Mouse (Mus musculus): ENCODE measurements around the gene Dhx35. TPM values are rescaled to one million over a fixed set of nuclear protein-coding genes. Genes with fewer than 3 reads are reported as not detected.

Gene Dhx35
- polyA plus RNA-seq, 1 experiment from 2014 or later = 13.2 TPM

- Histone ChIP-seq H3K9me3 (ENCODE audit: control insufficient read depth, low read length) (no peaks in the 10 kb centered on the region), H3K9ac (no peak overlapping the region), H3K36me3 (replicated peaks; ENCODE audit: control insufficient read depth, insufficient read depth) (peaks cover 15% of the 10 kb centered on the region), H3K27me3 (ENCODE audit: control insufficient read depth, insufficient read depth, low read length) (no peaks in the 10 kb centered on the region), H3K4me2 (replicated peaks) (no peak overlapping the region), H3K4me3 (replicated peaks; ENCODE audit: low read length) (no peak overlapping the region), H3K4me1 (replicated peaks; ENCODE audit: control insufficient read depth, insufficient read depth, low read length) (no peaks in the 10 kb centered on the region), H3K27ac (no peak overlapping the region)
- ATAC-seq (ENCODE audit: low FRiP score) (no peak), DNase-seq (ENCODE audit: low spot score) (no peak)
- 84% methylated on average over 2 of the region's 2 CpGs for WGBS
Measured at GRCm38 (mm10) chr2:158861115-158861514, 66.5 kb downstream of the Dhx35 start.

DNA sequence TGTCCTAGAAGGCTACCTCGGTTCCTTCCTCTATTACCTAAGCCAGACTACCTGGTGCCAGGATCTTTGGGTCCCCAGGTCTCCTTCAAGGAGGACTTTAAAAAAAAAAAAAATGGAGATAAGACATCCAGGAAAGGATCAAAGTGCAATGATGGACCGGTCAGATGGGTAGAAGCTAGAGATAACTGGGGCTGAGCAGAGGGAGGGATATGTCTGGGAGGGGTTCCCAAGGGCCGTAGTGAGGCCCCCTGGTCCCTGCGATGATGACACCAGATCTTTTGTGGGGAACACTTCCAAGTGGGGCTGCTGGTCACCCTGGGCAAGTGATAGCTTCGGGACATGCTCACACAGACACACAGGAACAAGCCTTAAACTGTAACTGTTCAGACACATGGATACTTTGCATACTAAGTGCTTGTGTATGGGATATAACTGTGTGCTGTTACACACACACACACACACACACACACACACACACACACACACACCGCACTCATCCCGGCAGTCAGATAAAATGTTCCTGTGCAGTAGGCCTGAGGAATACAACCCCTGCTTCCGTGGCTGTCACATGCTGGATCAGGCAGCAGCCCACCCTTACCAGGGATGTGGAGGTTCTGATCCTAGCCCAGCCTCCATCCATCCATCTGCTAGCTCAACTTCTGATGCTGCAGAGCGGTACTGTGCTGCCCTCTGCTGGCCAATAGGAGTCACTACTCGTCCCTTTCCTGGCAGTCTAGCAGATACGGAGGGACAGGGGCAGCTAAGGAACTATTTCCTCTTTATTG, 68.9 kb downstream of the Dhx35 start:
- Histone ChIP-seq H3K9me3 (ENCODE audit: control insufficient read depth, low read length) (no peaks in the 10 kb centered on the region), H3K36me3 (replicated peaks; ENCODE audit: control insufficient read depth, insufficient read depth) (no peaks in the 10 kb centered on the region), H3K4me1 (replicated peaks; ENCODE audit: control insufficient read depth, insufficient read depth, low read length) (no peaks in the 10 kb centered on the region), H3K4me3 (replicated peaks; ENCODE audit: low read length) (no peak overlapping the region), H3K27me3 (ENCODE audit: control insufficient read depth, insufficient read depth, low read length) (no peaks in the 10 kb centered on the region; the same call in 1 of the 2 replicates), H3K4me2 (replicated peaks) (no peak overlapping the region), H3K27ac (no peak overlapping the region), H3K9ac (no peak overlapping the region)
- DNase-seq (ENCODE audit: low spot score) (peak; percentile 90), ATAC-seq (ENCODE audit: low FRiP score) (peak; percentile 47; the same call in 1 of the 2 replicates)
- 56% methylated on average over 11 of the region's 11 CpGs for WGBS

GRCm38 (mm10) chr2:158864126-158864458, 69.5 kb downstream of the Dhx35 start:
- peak; percentile 25; the same call in 1 of the 2 replicates for ATAC-seq (ENCODE audit: low FRiP score)
- Histone ChIP-seq H3K27ac (no peak overlapping the region), H3K4me1 (replicated peaks; ENCODE audit: control insufficient read depth, insufficient read depth, low read length) (no peaks in the 10 kb centered on the region), H3K9ac (no peak overlapping the region), H3K36me3 (replicated peaks; ENCODE audit: control insufficient read depth, insufficient read depth) (no peaks in the 10 kb centered on the region), H3K9me3 (ENCODE audit: control insufficient read depth, low read length) (no peaks in the 10 kb centered on the region), H3K4me2 (replicated peaks) (no peak overlapping the region), H3K27me3 (ENCODE audit: control insufficient read depth, insufficient read depth, low read length) (no peaks in the 10 kb centered on the region; the same call in 1 of the 2 replicates), H3K4me3 (replicated peaks; ENCODE audit: low read length) (no peak overlapping the region)
- DNase-seq (ENCODE audit: low spot score) = no peak
- WGBS = 80% methylated on average over 4 of the region's 4 CpGs

- H3K4me2 ChIP-seq (replicated peaks) = no peak overlapping the region
Measured at GRCm38 (mm10) chr2:158865358-158865757, 70.8 kb downstream of the Dhx35 start.

GRCm38 (mm10) chr2:158886571-158886970, 92.0 kb downstream of the Dhx35 start:
- no peak for DNase-seq (ENCODE audit: low spot score)
- Histone ChIP-seq H3K4me2 (replicated peaks) (no peak overlapping the region), H3K36me3 (replicated peaks; ENCODE audit: control insufficient read depth, insufficient read depth) (no peaks in the 10 kb centered on the region), H3K4me3 (replicated peaks; ENCODE audit: low read length) (no peak overlapping the region), H3K9ac (no peak overlapping the region), H3K9me3 (ENCODE audit: control insufficient read depth, low read length) (no peaks in the 10 kb centered on the region), H3K27me3 (ENCODE audit: control insufficient read depth, insufficient read depth, low read length) (no peaks in the 10 kb centered on the region), H3K27ac (no peak overlapping the region), H3K4me1 (replicated peaks; ENCODE audit: control insufficient read depth, insufficient read depth, low read length) (no peaks in the 10 kb centered on the region)
- no peak for ATAC-seq (ENCODE audit: low FRiP score)
- WGBS = 61% methylated on average over 6 of the region's 6 CpGs

More at GRCm38 (mm10) chr2:158865358-158865757, 70.8 kb downstream of the Dhx35 start:
- no peak; the same call in 1 of the 2 replicates for ATAC-seq (ENCODE audit: low FRiP score)
- H3K9ac ChIP-seq = no peak overlapping the region
- no peaks in the 10 kb centered on the region for H3K36me3 ChIP-seq (replicated peaks; ENCODE audit: control insufficient read depth, insufficient read depth)
- no peaks in the 10 kb centered on the region for H3K9me3 ChIP-seq (ENCODE audit: control insufficient read depth, low read length)
- no peaks in the 10 kb centered on the region; the same call in 1 of the 2 replicates for H3K4me1 ChIP-seq (replicated peaks; ENCODE audit: control insufficient read depth, insufficient read depth, low read length)
- H3K27ac ChIP-seq = no peak overlapping the region
- 27% methylated on average over 10 of the region's 10 CpGs for WGBS
- H3K4me3 ChIP-seq (replicated peaks; ENCODE audit: low read length) = no peak overlapping the region
- H3K27me3 ChIP-seq (ENCODE audit: control insufficient read depth, insufficient read depth, low read length) = no peaks in the 10 kb centered on the region; the same call in 1 of the 2 replicates
- peak; percentile 89 for DNase-seq (ENCODE audit: low spot score)

DNA sequence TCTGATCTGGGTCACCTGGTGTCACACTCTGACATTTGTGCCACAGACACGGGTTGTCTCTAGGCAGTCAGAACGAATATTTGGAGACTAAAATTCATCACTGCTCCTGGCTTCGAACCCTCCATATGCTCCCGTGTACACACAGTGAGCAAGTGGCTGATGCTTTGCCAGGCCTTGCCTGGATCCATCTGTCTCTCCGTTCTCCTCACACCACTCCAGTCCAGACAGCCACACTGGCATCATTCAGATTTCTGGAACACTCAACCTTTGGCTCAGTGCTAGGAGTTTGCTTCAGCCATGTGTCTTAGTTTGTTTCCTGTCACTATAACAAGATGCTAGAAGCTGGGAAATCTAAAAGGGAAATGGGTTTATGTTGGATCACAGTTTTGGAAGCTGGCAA, 93.9 kb downstream of the Dhx35 start:
- Histone ChIP-seq H3K27me3 (ENCODE audit: control insufficient read depth, insufficient read depth, low read length) (no peaks in the 10 kb centered on the region), H3K27ac (no peak overlapping the region), H3K9me3 (ENCODE audit: control insufficient read depth, low read length) (no peaks in the 10 kb centered on the region), H3K9ac (no peak overlapping the region), H3K4me3 (replicated peaks; ENCODE audit: low read length) (no peak overlapping the region), H3K4me2 (replicated peaks) (no peak overlapping the region), H3K4me1 (replicated peaks; ENCODE audit: control insufficient read depth, insufficient read depth, low read length) (no peaks in the 10 kb centered on the region), H3K36me3 (replicated peaks; ENCODE audit: control insufficient read depth, insufficient read depth) (no peaks in the 10 kb centered on the region)
- no peak for ATAC-seq (ENCODE audit: low FRiP score)
- DNase-seq (ENCODE audit: low spot score) = no peak
- WGBS = 90% methylated on average over 5 of the region's 5 CpGs

GRCm38 (mm10) chr2:158889201-158889600, 94.6 kb downstream of the Dhx35 start:
- Histone ChIP-seq H3K27ac (no peak overlapping the region), H3K9ac (no peak overlapping the region), H3K4me1 (replicated peaks; ENCODE audit: control insufficient read depth, insufficient read depth, low read length) (no peaks in the 10 kb centered on the region), H3K9me3 (ENCODE audit: control insufficient read depth, low read length) (no peaks in the 10 kb centered on the region), H3K27me3 (ENCODE audit: control insufficient read depth, insufficient read depth, low read length) (no peaks in the 10 kb centered on the region), H3K4me2 (replicated peaks) (no peak overlapping the region), H3K4me3 (replicated peaks; ENCODE audit: low read length) (no peak overlapping the region), H3K36me3 (replicated peaks; ENCODE audit: control insufficient read depth, insufficient read depth) (no peaks in the 10 kb centered on the region)
- DNase-seq (ENCODE audit: low spot score) (no peak), ATAC-seq (ENCODE audit: low FRiP score) (no peak)
- 66% methylated on average over 11 of the region's 11 CpGs for whole genome bisulfite sequencing

- no peak overlapping the region for H3K4me3 ChIP-seq (replicated peaks; ENCODE audit: low read length)
- ATAC-seq (ENCODE audit: low FRiP score) = no peak
- DNase-seq (ENCODE audit: low spot score) = no peak
- no peaks in the 10 kb centered on the region for H3K9me3 ChIP-seq (ENCODE audit: control insufficient read depth, low read length)
- no peaks in the 10 kb centered on the region for H3K4me1 ChIP-seq (replicated peaks; ENCODE audit: control insufficient read depth, insufficient read depth, low read length)
- no peaks in the 10 kb centered on the region; the same call in 1 of the 2 replicates for H3K27me3 ChIP-seq (ENCODE audit: control insufficient read depth, insufficient read depth, low read length)
- no peak overlapping the region for H3K9ac ChIP-seq
- no peak overlapping the region for H3K4me2 ChIP-seq (replicated peaks)
- no peak overlapping the region for H3K27ac ChIP-seq
- 90% methylated on average over 4 of the region's 4 CpGs for WGBS
- H3K36me3 ChIP-seq (replicated peaks; ENCODE audit: control insufficient read depth, insufficient read depth) = no peaks in the 10 kb centered on the region
Measured at GRCm38 (mm10) chr2:158891319-158891718, 96.7 kb downstream of the Dhx35 start.

DNA sequence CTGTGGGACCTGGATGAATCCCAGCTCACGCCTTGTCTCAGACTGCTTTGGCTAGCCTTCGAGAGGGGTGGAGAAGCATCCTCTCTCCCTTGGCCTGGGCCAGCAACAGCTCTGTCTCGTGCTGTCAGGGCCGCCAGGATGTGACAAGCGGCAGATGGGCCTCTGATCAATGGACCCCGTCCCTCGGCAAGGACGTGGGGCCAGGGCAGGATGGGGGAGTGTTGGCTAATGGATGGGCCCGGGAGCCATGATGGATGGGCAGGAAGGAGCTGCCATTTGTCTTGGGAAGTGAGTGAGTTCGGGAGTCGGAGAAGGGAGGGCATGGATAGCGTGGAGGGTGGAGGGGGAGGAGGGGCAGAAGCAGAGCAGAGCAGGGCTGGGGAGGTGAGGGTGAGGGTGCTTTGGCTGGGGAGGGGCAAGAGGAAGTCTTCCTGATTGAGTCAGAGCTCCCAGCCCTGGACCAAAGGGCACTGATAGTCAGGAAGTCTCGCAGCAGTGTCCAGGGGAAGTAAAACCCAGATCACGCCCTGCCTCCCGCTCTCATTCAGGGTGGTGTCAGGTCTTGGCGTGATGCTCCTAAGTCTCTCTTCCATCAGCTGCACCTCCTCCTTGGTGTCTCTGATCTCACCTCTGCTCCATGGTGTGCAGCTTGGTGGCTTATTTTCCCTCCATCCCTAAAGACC, 98.7 kb downstream of the Dhx35 start:
- Histone ChIP-seq H3K27me3 (ENCODE audit: control insufficient read depth, insufficient read depth, low read length) (no peaks in the 10 kb centered on the region; the same call in 1 of the 2 replicates), H3K36me3 (replicated peaks; ENCODE audit: control insufficient read depth, insufficient read depth) (no peaks in the 10 kb centered on the region), H3K9ac (no peak overlapping the region), H3K4me3 (replicated peaks; ENCODE audit: low read length) (no peak overlapping the region), H3K4me1 (replicated peaks; ENCODE audit: control insufficient read depth, insufficient read depth, low read length) (no peaks in the 10 kb centered on the region), H3K9me3 (ENCODE audit: control insufficient read depth, low read length) (no peaks in the 10 kb centered on the region), H3K27ac (no peak overlapping the region), H3K4me2 (replicated peaks) (no peak overlapping the region)
- ATAC-seq (ENCODE audit: low FRiP score) (no peak), DNase-seq (ENCODE audit: low spot score) (no peak)
- 49% methylated on average over 16 of the region's 16 CpGs for WGBS

Measured in hindbrain, embryonic 14.5 days (tissue).